Mouse (Mus musculus) stomach, postnatal 0 days (tissue): ENCODE data around the gene Dlgap3. TPM values are rescaled to one million over a fixed set of nuclear protein-coding genes. Genes with fewer than 3 reads are reported as not detected.

Source experiments
- ATAC-seq: fragments of 200-750 bp; cut with Nextera tagmentation; 2 replicates; pipeline ENCODE4 v1.8.0; 2017; ENCODE audit not compliant: low FRiP score, low TSS enrichment
- DNase-seq: peaks from one replicate; pipeline ENCODE4 v3.0.0-alpha.2; 2016; ENCODE audit warnings: low spot score
- H3K27ac ChIP-seq: fragments of 300-500 bp; sonication (generic); replicated peaks from 2 replicates; pipeline ENCODE4 v1.5.1; 2014; ENCODE audit warnings: mild to moderate bottlenecking, control low read depth
- H3K27me3 ChIP-seq: fragments of 300-500 bp; sonication (generic); 2 replicates; pipeline ENCODE4 v1.6.1; 2014; ENCODE audit warnings: low read length; ENCODE audit not compliant: control insufficient read depth, insufficient read depth
- H3K36me3 ChIP-seq: fragments of 300-500 bp; sonication (generic); 2 replicates; pipeline ENCODE4 v1.6.1; 2014; ENCODE audit warnings: low read length, mixed read lengths; ENCODE audit not compliant: control insufficient read depth, insufficient read depth
- H3K4me1 ChIP-seq: fragments of 300-500 bp; sonication (generic); replicated peaks from 2 replicates; pipeline ENCODE4 v1.6.1; 2014; ENCODE audit warnings: antibody characterized with exemption; ENCODE audit not compliant: control insufficient read depth, insufficient read depth
- H3K4me2 ChIP-seq: fragments of 300-500 bp; sonication (generic); replicated peaks from 2 replicates; pipeline ENCODE4 v1.6.1; 2014; ENCODE audit warnings: low read depth, mild to moderate bottlenecking, control low read depth, moderate library complexity
- H3K4me3 ChIP-seq: fragments of 300-500 bp; sonication (generic); 2 replicates; pipeline ENCODE4 v1.5.1; 2014; ENCODE audit warnings: low read depth, low read length, control low read depth
- H3K9ac ChIP-seq: fragments of 300-500 bp; sonication (generic); 2 replicates; pipeline ENCODE4 v1.6.1; 2014; ENCODE audit warnings: mild to moderate bottlenecking, low read length, control low read depth, mixed read lengths
- H3K9me3 ChIP-seq: fragments of 300-500 bp; sonication (generic); 2 replicates; pipeline ENCODE4 v1.6.1; 2016; ENCODE audit warnings: low read length; ENCODE audit not compliant: control insufficient read depth
- CTCF ChIP-seq: IDR thresholded peaks from 2 replicates; pipeline ENCODE4 v1.5.1; 2016; ENCODE audit warnings: antibody characterized with exemption, low read depth, mild to moderate bottlenecking, moderate library complexity
- EP300 ChIP-seq: optimal IDR thresholded peaks from 2 replicates; pipeline ENCODE3; 2016; ENCODE audit warnings: antibody characterized with exemption
- WGBS: fragments of 180-500 bp; shearing (Covaris S2); extraction: QIAGEN DNeasy Blood & Tissue Kit; methylation state at CpG from one replicate; pipeline ENCODE4 v1.1.7; 2014; 5-methylcytosine and 5-hydroxymethylcytosine counted together
- polyA plus RNA-seq: library from polyadenylated mRNA; unstranded; fragments of >200 nt; fragmentation: Nextera tagmentation; extraction: Ambion mirVana; gene quantifications from 2 replicates; pipeline ENCODE4 v1.2.1, GENCODE M21; 2015

Dlgap3 gene
- polyA plus RNA-seq: 0.45 and 0.47 TPM in 2 replicates

- H3K4me2 ChIP-seq: peak within 1 kb of the TSS; percentile 99
- DNase-seq (peak; percentile 42), ATAC-seq (peak; percentile 60)
- no peaks in the 10 kb centered on the region for H3K9me3 ChIP-seq
- H3K27ac ChIP-seq: no peak within 1 kb of the TSS
- H3K36me3 ChIP-seq: no peaks in the 10 kb centered on the region
- 0 out of 2 replicates have a peak, but pooled peaks cover 3% of the 10 kb centered on the region for H3K4me1 ChIP-seq
- no peak for TF ChIP-seq CTCF
- no peak for TF ChIP-seq EP300
- H3K9ac ChIP-seq: peak within 1 kb of the TSS; percentile 53; the same call in 1 of the 2 replicates
- H3K27me3 ChIP-seq: peaks cover 5% of the 10 kb centered on the region; the same call in 1 of the 2 replicates
- H3K4me3 ChIP-seq: peak within 1 kb of the TSS; percentile 66
- 2% methylated on average over 29 of the region's 67 CpGs for WGBS
These were observed at the start of gene Dlgap3 for GRCm38 (mm10) chr4:127168914-127169345. TSS of gene Dlgap3 (plus strand) at chr4:127169204.

- H3K4me2 ChIP-seq: no peak within 1 kb of the TSS
- H3K9ac ChIP-seq: no peak within 1 kb of the TSS
- no peak for ATAC-seq
- WGBS: 94% methylated on average over 5 of the region's 5 CpGs
- no peak for DNase-seq
- no peak within 1 kb of the TSS for H3K4me3 ChIP-seq
- H3K9me3 ChIP-seq: no peaks in the 10 kb centered on the region
- no peaks in the 10 kb centered on the region for H3K36me3 ChIP-seq
- TF ChIP-seq CTCF: no peak
- TF ChIP-seq EP300: no peak
- no peaks in the 10 kb centered on the region for H3K4me1 ChIP-seq
- H3K27ac ChIP-seq: no peak within 1 kb of the TSS
- H3K27me3 ChIP-seq: no peaks in the 10 kb centered on the region
These were observed 45.6 kb upstream of the Dlgap3 start, which contains the start of gene Tmem35b for GRCm38 (mm10) chr4:127123391-127123790. TSS of gene Tmem35b (plus strand) at chr4:127123691.

GRCm38 (mm10) chr4:127124331-127124730 lies 44.7 kb upstream of the Dlgap3 start:
- 0 out of 2 replicates have a peak, but pooled peaks cover 2% of the 10 kb centered on the region for H3K36me3 ChIP-seq
- H3K9ac ChIP-seq: no peak overlapping the region
- TF ChIP-seq EP300: no peak
- no peak overlapping the region for H3K27ac ChIP-seq
- no peak overlapping the region for H3K4me2 ChIP-seq
- ATAC-seq (no peak), DNase-seq (no peak)
- no peaks in the 10 kb centered on the region for H3K9me3 ChIP-seq
- H3K27me3 ChIP-seq: no peaks in the 10 kb centered on the region
- no peaks in the 10 kb centered on the region for H3K4me1 ChIP-seq
- WGBS: 97% methylated on average over 1 of the region's 1 CpGs
- no peak overlapping the region for H3K4me3 ChIP-seq

GRCm38 (mm10) chr4:127125834-127126463 lies 43.1 kb upstream of the Dlgap3 start:
- peak; percentile 98 for ATAC-seq
- Histone ChIP-seq H3K9me3 (no peaks in the 10 kb centered on the region), H3K4me2 (peak overlapping the region; percentile 83), H3K4me3 (peak overlapping the region; percentile 63), H3K27me3 (no peaks in the 10 kb centered on the region), H3K4me1 (no peaks in the 10 kb centered on the region), H3K36me3 (0 out of 2 replicates have a peak, but pooled peaks cover 2% of the 10 kb centered on the region), H3K27ac (0 out of 2 replicates have a peak overlapping the region, but pooled peaks have one; percentile 9), H3K9ac (peak overlapping the region; percentile 60)
- DNase-seq: peak; percentile 96
- TF ChIP-seq EP300 (no peak), CTCF (no peak)
- 1% methylated on average over 35 of the region's 35 CpGs for WGBS

- ATAC-seq (no peak), DNase-seq (no peak)
- Histone ChIP-seq H3K4me2 (no peak overlapping the region), H3K36me3 (no peaks in the 10 kb centered on the region), H3K4me1 (no peaks in the 10 kb centered on the region), H3K4me3 (no peak overlapping the region), H3K27me3 (no peaks in the 10 kb centered on the region), H3K27ac (no peak overlapping the region), H3K9me3 (no peaks in the 10 kb centered on the region), H3K9ac (no peak overlapping the region)
- no peak for TF ChIP-seq CTCF
- TF ChIP-seq EP300: no peak
- WGBS: 37% methylated on average over 1 of the region's 1 CpGs
These were observed 34.3 kb upstream of the Dlgap3 start for GRCm38 (mm10) chr4:127134687-127135086.

GRCm38 (mm10) chr4:127137591-127137990 lies 31.4 kb upstream of the Dlgap3 start:
- H3K4me3 ChIP-seq: no peak overlapping the region
- H3K9ac ChIP-seq: no peak overlapping the region
- TF ChIP-seq CTCF (no peak), EP300 (no peak)
- no peaks in the 10 kb centered on the region for H3K36me3 ChIP-seq
- DNase-seq (no peak), ATAC-seq (no peak)
- 87% methylated on average over 5 of the region's 5 CpGs for WGBS
- no peaks in the 10 kb centered on the region for H3K4me1 ChIP-seq
- H3K27ac ChIP-seq: no peak overlapping the region
- H3K9me3 ChIP-seq: no peaks in the 10 kb centered on the region
- no peak overlapping the region for H3K4me2 ChIP-seq
- H3K27me3 ChIP-seq: no peaks in the 10 kb centered on the region
